Mouse (Mus musculus): ENCODE results near the gene Frs3. TPM values are rescaled to one million over a fixed set of nuclear protein-coding genes. Genes with fewer than 3 reads are reported as not detected.
A peak's percentile ranks its signal among the peaks of the same experiment; 100 is the strongest.

Frs3 gene
- polyA plus RNA-seq, 1 experiment from 2014 or later = 8.3 TPM

- Histone ChIP-seq H3K4me2 (ENCODE audit: low read depth, low read length, severe bottlenecking) (no peak overlapping the region), H3K4me1 (replicated peaks; ENCODE audit: control insufficient read depth, insufficient read depth, low read length) (peaks cover 5% of the 10 kb centered on the region), H3K9me3 (ENCODE audit: control insufficient read depth, low read length) (no peaks in the 10 kb centered on the region), H3K4me3 (ENCODE audit: low read depth, low read length) (no peak overlapping the region), H3K9ac (ENCODE audit: low read length) (no peak overlapping the region), H3K27ac (ENCODE audit: low read depth, low read length) (no peak overlapping the region), H3K27me3 (ENCODE audit: control insufficient read depth, insufficient read depth, low read length) (no peaks in the 10 kb centered on the region), H3K36me3 (ENCODE audit: control insufficient read depth, insufficient read depth, low read length) (no peaks in the 10 kb centered on the region)
- DNase-seq (ENCODE audit: low spot score) (no peak), ATAC-seq (replicated peaks; ENCODE audit: low FRiP score) (no peak)
- 87% methylated on average over 3 of the region's 3 CpGs for WGBS
Measured at GRCm38 (mm10) chr17:47658741-47659243, 30.0 kb upstream of the Frs3 start.

- peaks cover 5% of the 10 kb centered on the region for H3K4me1 ChIP-seq (replicated peaks; ENCODE audit: control insufficient read depth, insufficient read depth, low read length)
- WGBS = 23% methylated on average over 9 of the region's 9 CpGs
- H3K4me2 ChIP-seq (ENCODE audit: low read depth, low read length, severe bottlenecking) = no peak overlapping the region
- no peak overlapping the region for H3K4me3 ChIP-seq (ENCODE audit: low read depth, low read length)
- no peak overlapping the region for H3K9ac ChIP-seq (ENCODE audit: low read length)
- DNase-seq (ENCODE audit: low spot score) (peak; percentile 67), ATAC-seq (replicated peaks; ENCODE audit: low FRiP score) (peak; percentile 80)
- no peaks in the 10 kb centered on the region for H3K27me3 ChIP-seq (ENCODE audit: control insufficient read depth, insufficient read depth, low read length)
- no peaks in the 10 kb centered on the region for H3K36me3 ChIP-seq (ENCODE audit: control insufficient read depth, insufficient read depth, low read length)
- H3K27ac ChIP-seq (ENCODE audit: low read depth, low read length) = 0 out of 2 replicates have a peak overlapping the region, but pooled peaks have one; percentile 34
- H3K9me3 ChIP-seq (ENCODE audit: control insufficient read depth, low read length) = no peaks in the 10 kb centered on the region
Measured at GRCm38 (mm10) chr17:47663009-47663713, 25.7 kb upstream of the Frs3 start.

- Histone ChIP-seq H3K27me3 (ENCODE audit: control insufficient read depth, insufficient read depth, low read length) (no peaks in the 10 kb centered on the region), H3K4me1 (replicated peaks; ENCODE audit: control insufficient read depth, insufficient read depth, low read length) (peaks cover 5% of the 10 kb centered on the region), H3K9ac (ENCODE audit: low read length) (no peak overlapping the region), H3K9me3 (ENCODE audit: control insufficient read depth, low read length) (no peaks in the 10 kb centered on the region), H3K27ac (ENCODE audit: low read depth, low read length) (no peak overlapping the region), H3K4me2 (ENCODE audit: low read depth, low read length, severe bottlenecking) (no peak overlapping the region), H3K4me3 (ENCODE audit: low read depth, low read length) (no peak overlapping the region), H3K36me3 (ENCODE audit: control insufficient read depth, insufficient read depth, low read length) (no peaks in the 10 kb centered on the region)
- ATAC-seq (replicated peaks; ENCODE audit: low FRiP score) = no peak
- 84% methylated on average over 7 of the region's 7 CpGs for WGBS
- no peak for DNase-seq (ENCODE audit: low spot score)
Measured at GRCm38 (mm10) chr17:47664474-47664873, 24.4 kb upstream of the Frs3 start.

GRCm38 (mm10) chr17:47669166-47669565 lies 19.7 kb upstream of the Frs3 start:
- H3K27ac ChIP-seq (ENCODE audit: low read depth, low read length) = no peak overlapping the region
- peaks cover 16% of the 10 kb centered on the region for H3K27me3 ChIP-seq (ENCODE audit: control insufficient read depth, insufficient read depth, low read length)
- DNase-seq (ENCODE audit: low spot score) = no peak
- 74% methylated on average over 4 of the region's 4 CpGs for WGBS
- H3K9me3 ChIP-seq (ENCODE audit: control insufficient read depth, low read length) = no peaks in the 10 kb centered on the region
- no peak overlapping the region for H3K4me3 ChIP-seq (ENCODE audit: low read depth, low read length)
- no peak overlapping the region for H3K9ac ChIP-seq (ENCODE audit: low read length)
- no peak overlapping the region for H3K4me2 ChIP-seq (ENCODE audit: low read depth, low read length, severe bottlenecking)
- no peaks in the 10 kb centered on the region for H3K36me3 ChIP-seq (ENCODE audit: control insufficient read depth, insufficient read depth, low read length)
- ATAC-seq (replicated peaks; ENCODE audit: low FRiP score) = no peak
- H3K4me1 ChIP-seq (replicated peaks; ENCODE audit: control insufficient read depth, insufficient read depth, low read length) = peaks cover 9% of the 10 kb centered on the region

- WGBS = 10% methylated on average over 14 of the region's 14 CpGs
- Histone ChIP-seq H3K9ac (ENCODE audit: low read length) (peak overlapping the region; percentile 44), H3K4me2 (ENCODE audit: low read depth, low read length, severe bottlenecking) (peak overlapping the region; percentile 63), H3K27me3 (ENCODE audit: control insufficient read depth, insufficient read depth, low read length) (peaks cover 16% of the 10 kb centered on the region), H3K27ac (ENCODE audit: low read depth, low read length) (no peak overlapping the region), H3K36me3 (ENCODE audit: control insufficient read depth, insufficient read depth, low read length) (no peaks in the 10 kb centered on the region), H3K9me3 (ENCODE audit: control insufficient read depth, low read length) (no peaks in the 10 kb centered on the region), H3K4me3 (ENCODE audit: low read depth, low read length) (peak overlapping the region; percentile 28), H3K4me1 (replicated peaks; ENCODE audit: control insufficient read depth, insufficient read depth, low read length) (peaks cover 9% of the 10 kb centered on the region)
- 0 out of 2 replicates have a peak, but pooled peaks have one; percentile 30 for ATAC-seq (replicated peaks; ENCODE audit: low FRiP score)
- no peak for DNase-seq (ENCODE audit: low spot score)
Measured at GRCm38 (mm10) chr17:47671988-47672310, 16.9 kb upstream of the Frs3 start.

- Histone ChIP-seq H3K36me3 (ENCODE audit: control insufficient read depth, insufficient read depth, low read length) (no peaks in the 10 kb centered on the region), H3K27me3 (ENCODE audit: control insufficient read depth, insufficient read depth, low read length) (peaks cover 16% of the 10 kb centered on the region), H3K27ac (ENCODE audit: low read depth, low read length) (no peak overlapping the region), H3K9me3 (ENCODE audit: control insufficient read depth, low read length) (no peaks in the 10 kb centered on the region), H3K4me3 (ENCODE audit: low read depth, low read length) (peak overlapping the region; percentile 28), H3K9ac (ENCODE audit: low read length) (peak overlapping the region; percentile 44), H3K4me1 (replicated peaks; ENCODE audit: control insufficient read depth, insufficient read depth, low read length) (peaks cover 9% of the 10 kb centered on the region), H3K4me2 (ENCODE audit: low read depth, low read length, severe bottlenecking) (peak overlapping the region; percentile 63)
- 4% methylated on average over 64 of the region's 68 CpGs for WGBS
- peak; percentile 56 for ATAC-seq (replicated peaks; ENCODE audit: low FRiP score)
- DNase-seq (ENCODE audit: low spot score) = peak; percentile 79
Measured at GRCm38 (mm10) chr17:47672311-47673111, 16.3 kb upstream of the Frs3 start.

GRCm38 (mm10) chr17:47676581-47676980 lies 12.2 kb upstream of the Frs3 start:
- Histone ChIP-seq H3K4me3 (ENCODE audit: low read depth, low read length) (no peak overlapping the region), H3K4me2 (ENCODE audit: low read depth, low read length, severe bottlenecking) (no peak overlapping the region), H3K36me3 (ENCODE audit: control insufficient read depth, insufficient read depth, low read length) (peaks cover 10% of the 10 kb centered on the region; the same call in 1 of the 2 replicates), H3K9me3 (ENCODE audit: control insufficient read depth, low read length) (no peaks in the 10 kb centered on the region), H3K9ac (ENCODE audit: low read length) (no peak overlapping the region), H3K4me1 (replicated peaks; ENCODE audit: control insufficient read depth, insufficient read depth, low read length) (peaks cover 9% of the 10 kb centered on the region), H3K27ac (ENCODE audit: low read depth, low read length) (no peak overlapping the region), H3K27me3 (ENCODE audit: control insufficient read depth, insufficient read depth, low read length) (peaks cover 11% of the 10 kb centered on the region)
- DNase-seq (ENCODE audit: low spot score) (peak; percentile 81), ATAC-seq (replicated peaks; ENCODE audit: low FRiP score) (0 out of 2 replicates have a peak, but pooled peaks have one; percentile 30)
- 22% methylated on average over 9 of the region's 9 CpGs for WGBS

GRCm38 (mm10) chr17:47678238-47678637 lies 10.6 kb upstream of the Frs3 start:
- no peaks in the 10 kb centered on the region for H3K4me1 ChIP-seq (replicated peaks; ENCODE audit: control insufficient read depth, insufficient read depth, low read length)
- H3K27me3 ChIP-seq (ENCODE audit: control insufficient read depth, insufficient read depth, low read length) = no peaks in the 10 kb centered on the region; the same call in 1 of the 2 replicates
- no peak for ATAC-seq (replicated peaks; ENCODE audit: low FRiP score)
- no peak for DNase-seq (ENCODE audit: low spot score)
- no peak overlapping the region for H3K4me2 ChIP-seq (ENCODE audit: low read depth, low read length, severe bottlenecking)
- H3K9me3 ChIP-seq (ENCODE audit: control insufficient read depth, low read length) = no peaks in the 10 kb centered on the region
- 91% methylated on average over 5 of the region's 5 CpGs for WGBS
- H3K4me3 ChIP-seq (ENCODE audit: low read depth, low read length) = no peak overlapping the region
- no peak overlapping the region for H3K27ac ChIP-seq (ENCODE audit: low read depth, low read length)
- H3K36me3 ChIP-seq (ENCODE audit: control insufficient read depth, insufficient read depth, low read length) = peaks cover 10% of the 10 kb centered on the region; the same call in 1 of the 2 replicates
- no peak overlapping the region for H3K9ac ChIP-seq (ENCODE audit: low read length)

All from forebrain, embryonic 11.5 days (tissue).